Mouse (Mus musculus) thymus, postnatal 4 days (tissue): ENCODE measurements around the gene Kcnq1.

Experiments
- DNase-seq: peaks from one replicate; pipeline ENCODE4 v3.0.0; 2021

Gene Kcnq1

GRCm38 (mm10) chr7:143373265-143373664 lies 267.1 kb downstream of the Kcnq1 start:
- no peak for DNase-seq

GRCm38 (mm10) chr7:143375945-143376344 lies 269.8 kb downstream of the Kcnq1 start:
- DNase-seq, result no peak

- DNase-seq, result no peak
These were observed 274.4 kb downstream of the Kcnq1 start for GRCm38 (mm10) chr7:143380466-143381073.

- DNase-seq, result no peak
These were observed 280.5 kb downstream of the Kcnq1 start for GRCm38 (mm10) chr7:143386632-143387031.

GRCm38 (mm10) chr7:143388783-143389695 lies 282.9 kb downstream of the Kcnq1 start:
- no peak for DNase-seq

- DNase-seq, result no peak
These were observed 283.7 kb downstream of the Kcnq1 start for GRCm38 (mm10) chr7:143389860-143390259.

- DNase-seq, result no peak
These were observed 284.3 kb downstream of the Kcnq1 start for GRCm38 (mm10) chr7:143390277-143390948.

- DNase-seq, result no peak
These were observed 289.0 kb downstream of the Kcnq1 start for GRCm38 (mm10) chr7:143395113-143395563.

GRCm38 (mm10) chr7:143399756-143400155 lies 293.6 kb downstream of the Kcnq1 start:
- DNase-seq, result no peak

- no peak for DNase-seq
These were observed 294.4 kb downstream of the Kcnq1 start for GRCm38 (mm10) chr7:143400599-143400998.

GRCm38 (mm10) chr7:143401429-143402016 lies 295.4 kb downstream of the Kcnq1 start:
- DNase-seq, result no peak

GRCm38 (mm10) chr7:143404296-143404695 lies 298.1 kb downstream of the Kcnq1 start:
- peak; percentile 49 for DNase-seq

GRCm38 (mm10) chr7:143407931-143408501 lies 301.9 kb downstream of the Kcnq1 start:
- DNase-seq, result no peak

GRCm38 (mm10) chr7:143408615-143409021 lies 302.5 kb downstream of the Kcnq1 start:
- DNase-seq, result no peak

GRCm38 (mm10) chr7:143412606-143413005 lies 306.4 kb downstream of the Kcnq1 start:
- DNase-seq, result no peak

- peak; percentile 74 for DNase-seq
These were observed 308.9 kb downstream of the Kcnq1 start for GRCm38 (mm10) chr7:143415070-143415469.

- DNase-seq, result peak; percentile 25
These were observed 310.2 kb downstream of the Kcnq1 start for GRCm38 (mm10) chr7:143416406-143416805.

- no peak for DNase-seq
These were observed 311.7 kb downstream of the Kcnq1 start for GRCm38 (mm10) chr7:143417875-143418274.

GRCm38 (mm10) chr7:143419585-143420160 lies 313.5 kb downstream of the Kcnq1 start:
- DNase-seq, result no peak

GRCm38 (mm10) chr7:143428142-143428813 lies 322.1 kb downstream of the Kcnq1 start:
- DNase-seq, result no peak

- no peak for DNase-seq
These were observed 322.8 kb downstream of the Kcnq1 start for GRCm38 (mm10) chr7:143428814-143429499.
